Mouse (Mus musculus) liver, embryonic 15.5 days (tissue): Measurements from ENCODE around the gene Rars. TPM values are rescaled to one million over a fixed set of nuclear protein-coding genes. Genes with fewer than 3 reads are reported as not detected.

Experiments
- ATAC-seq: fragments of 200-750 bp; cut with Nextera tagmentation; 2 replicates; pipeline ENCODE4 v1.8.0; 2017; ENCODE audit warnings: moderate number of reproducible peaks, mild to moderate bottlenecking, moderate library complexity; ENCODE audit not compliant: insufficient read depth
- H3K27ac ChIP-seq: fragments of 300-500 bp; sonication (generic); replicated peaks from 2 replicates; pipeline ENCODE4 v1.5.1; 2015; ENCODE audit warnings: mild to moderate bottlenecking, inconsistent platforms
- H3K27me3 ChIP-seq: fragments of 300-500 bp; sonication (generic); 2 replicates; pipeline ENCODE4 v1.6.1; 2015; ENCODE audit warnings: mild to moderate bottlenecking, inconsistent platforms
- H3K36me3 ChIP-seq: fragments of 300-500 bp; sonication (generic); replicated peaks from 2 replicates; pipeline ENCODE4 v1.6.1; 2015; ENCODE audit warnings: moderate library complexity, mild to moderate bottlenecking, inconsistent platforms
- H3K4me1 ChIP-seq: fragments of 300-500 bp; sonication (generic); replicated peaks from 2 replicates; pipeline ENCODE4 v1.6.1; 2015; ENCODE audit warnings: inconsistent platforms
- H3K4me2 ChIP-seq: fragments of 300-500 bp; sonication (generic); 2 replicates; pipeline ENCODE4 v1.6.1; 2015; ENCODE audit warnings: moderate library complexity, mild to moderate bottlenecking, inconsistent platforms
- H3K4me3 ChIP-seq: fragments of 300-500 bp; sonication (generic); replicated peaks from 2 replicates; pipeline ENCODE4 v1.5.1; 2015; ENCODE audit warnings: mild to moderate bottlenecking, inconsistent platforms
- H3K9ac ChIP-seq: fragments of 300-500 bp; sonication (generic); 2 replicates; pipeline ENCODE4 v1.6.1; 2015; ENCODE audit warnings: moderate library complexity, mild to moderate bottlenecking, inconsistent platforms
- H3K9me3 ChIP-seq: fragments of 300-500 bp; sonication (generic); replicated peaks from 2 replicates; pipeline ENCODE4 v1.6.1; 2016; ENCODE audit warnings: inconsistent platforms
- WGBS: fragments of 180-500 bp; shearing (Covaris S2); methylation state at CpG from one replicate; pipeline ENCODE4 v1.1.7; 2015; ENCODE audit warnings: mixed read lengths; ENCODE audit not compliant: insufficient replicate concordance; 5-methylcytosine and 5-hydroxymethylcytosine counted together
- microRNA counts: library from miRNA; unstranded; fragments of <30 nt; microRNA quantifications from one replicate; lab custom pipeline; 2016
- microRNA-seq: library from miRNA; unstranded; fragments of <30 nt; microRNA quantifications from one replicate; pipeline ENCODE4, GENCODE M21; 2016
- polyA plus RNA-seq: library from polyadenylated mRNA; unstranded; fragments of >200 nt; fragmentation: Nextera tagmentation; extraction: Ambion mirVana; gene quantifications from 2 replicates; pipeline ENCODE4 v1.2.1, GENCODE M21; 2015

The Rars gene
- polyA plus RNA-seq, 1 experiment from 2014 or later, result 41.0 TPM

- H3K9me3 ChIP-seq, result no peaks in the 10 kb centered on the region
- H3K9ac ChIP-seq, result peak overlapping the region; percentile 84
Observed at GRCm38 (mm10) chr11:35769746-35770437, 64.4 kb downstream of the Rars start.

DNA sequence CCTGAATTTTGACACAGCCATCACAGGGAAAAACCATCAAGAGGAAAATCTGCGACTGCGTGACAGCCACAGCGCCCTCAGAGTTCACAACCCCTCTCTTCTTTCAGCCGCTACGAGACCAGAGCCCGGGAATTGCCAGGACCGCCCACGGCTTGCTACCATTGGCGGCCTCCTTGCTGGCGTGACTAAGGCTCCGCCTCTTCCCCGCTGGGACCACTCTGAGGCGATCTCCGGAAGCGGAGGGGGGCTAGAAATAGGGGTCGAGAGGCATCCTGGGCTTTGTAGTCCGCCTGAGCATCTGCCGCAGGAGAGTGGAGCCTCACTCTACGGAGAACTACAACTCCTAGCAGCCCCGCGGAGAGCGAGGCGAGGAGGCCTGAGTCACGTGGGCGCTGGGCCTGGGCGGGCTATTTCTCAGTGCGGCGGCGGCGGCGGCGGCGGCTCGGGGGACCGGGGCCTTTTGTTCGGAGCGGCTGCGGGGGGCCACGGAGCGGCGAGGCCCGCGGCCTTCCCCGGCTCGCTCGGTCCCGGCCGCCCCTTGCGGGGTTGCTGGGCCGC lies 65.0 kb downstream of the Rars start, which contains the start of gene Pank3:
Gene Pank3 (plus strand): TSS at position 297 of the 558 bp plus-strand sequence.
- Histone ChIP-seq H3K36me3 (no peaks in the 10 kb centered on the region; the same call in 1 of the 2 replicates), H3K9ac (peak within 1 kb of the TSS; percentile 84)
- WGBS, result under 1% methylated on average over 48 of the region's 50 CpGs

More at GRCm38 (mm10) chr11:35769746-35770437, 64.4 kb downstream of the Rars start:
- H3K4me3 ChIP-seq, result peak overlapping the region; percentile 84
- WGBS, result under 1% methylated on average over 41 of the region's 41 CpGs
- ATAC-seq, result peak; percentile 95
- no peaks in the 10 kb centered on the region for H3K27me3 ChIP-seq
- no peaks in the 10 kb centered on the region; the same call in 1 of the 2 replicates for H3K36me3 ChIP-seq
- H3K4me2 ChIP-seq, result peak overlapping the region; percentile 92
- peaks cover 34% of the 10 kb centered on the region for H3K4me1 ChIP-seq
- peak overlapping the region; percentile 86 for H3K27ac ChIP-seq

GRCm38 (mm10) chr11:35766845-35767244 lies 67.5 kb downstream of the Rars start:
- Histone ChIP-seq H3K4me3 (no peak overlapping the region), H3K4me2 (no peak overlapping the region), H3K9me3 (no peaks in the 10 kb centered on the region), H3K36me3 (no peaks in the 10 kb centered on the region), H3K27me3 (no peaks in the 10 kb centered on the region), H3K4me1 (peaks cover 34% of the 10 kb centered on the region), H3K9ac (no peak overlapping the region), H3K27ac (no peak overlapping the region)
- no peak for ATAC-seq
- 66% methylated on average over 5 of the region's 5 CpGs for WGBS

More for the DNA sequence above, 65.0 kb downstream of the Rars start, which contains the start of gene Pank3:
- ATAC-seq, result peak; percentile 98
- H3K4me3 ChIP-seq, result peak within 1 kb of the TSS; percentile 84
- peak within 1 kb of the TSS; percentile 92 for H3K4me2 ChIP-seq
- H3K9me3 ChIP-seq, result no peaks in the 10 kb centered on the region
- peaks cover 34% of the 10 kb centered on the region for H3K4me1 ChIP-seq
- H3K27ac ChIP-seq, result peak within 1 kb of the TSS; percentile 86
- no peaks in the 10 kb centered on the region for H3K27me3 ChIP-seq

DNA sequence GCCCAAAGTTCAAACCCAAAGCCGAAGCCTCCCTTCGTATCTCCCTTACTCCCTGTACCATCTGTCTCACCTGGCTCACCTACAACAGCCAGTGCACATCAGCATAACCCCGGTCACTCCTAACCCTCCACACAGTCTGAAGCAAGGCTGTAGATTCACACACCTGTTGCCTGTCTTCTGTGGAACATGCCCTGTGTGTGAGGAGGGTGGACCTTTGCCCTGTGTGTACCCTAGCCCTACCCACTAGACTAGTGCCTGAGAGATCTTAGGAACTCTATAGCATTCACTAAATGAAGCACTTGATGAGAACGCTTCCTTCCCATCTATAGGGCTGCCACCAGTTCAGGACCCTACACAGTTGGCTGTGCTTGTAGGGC lies 73.7 kb downstream of the Rars start:
- H3K27ac ChIP-seq, result no peak overlapping the region
- no peaks in the 10 kb centered on the region for H3K36me3 ChIP-seq
- H3K4me3 ChIP-seq, result no peak overlapping the region
- no peak overlapping the region for H3K9ac ChIP-seq
- H3K27me3 ChIP-seq, result no peaks in the 10 kb centered on the region; the same call in 1 of the 2 replicates
- WGBS, result 78% methylated on average over 4 of the region's 4 CpGs
- no peaks in the 10 kb centered on the region for H3K4me1 ChIP-seq
- H3K9me3 ChIP-seq, result no peaks in the 10 kb centered on the region
- no peak for ATAC-seq
- no peak overlapping the region for H3K4me2 ChIP-seq

DNA sequence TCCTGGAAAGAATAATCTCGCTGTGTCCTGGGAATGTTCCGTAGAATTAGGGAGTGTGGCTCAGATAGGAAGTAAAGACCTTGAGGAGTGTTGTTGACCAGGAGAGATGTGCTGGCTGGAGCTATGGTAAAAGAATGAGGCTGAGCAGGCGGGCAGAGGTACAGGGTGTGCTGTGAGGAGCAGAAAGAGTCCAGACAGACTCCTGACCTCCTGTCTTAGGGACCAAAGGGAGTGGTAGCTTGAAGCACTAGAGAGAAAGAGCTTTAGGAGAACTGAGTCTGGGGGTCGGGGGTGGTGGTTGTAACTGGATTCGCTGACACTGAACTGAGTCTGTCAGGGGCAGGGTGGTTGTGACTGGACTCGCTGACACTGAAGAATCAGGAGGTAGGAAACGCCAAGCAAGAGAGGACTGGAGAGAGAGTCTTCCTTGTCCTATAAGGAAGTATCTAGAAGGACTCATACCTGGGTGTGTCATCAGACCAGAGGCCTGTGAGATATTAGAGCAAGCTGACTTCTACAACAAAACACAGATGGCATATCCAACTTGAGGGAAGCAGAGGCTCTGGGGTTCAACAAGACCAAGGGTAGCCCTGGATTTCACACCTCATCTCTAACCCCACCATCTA lies 74.2 kb downstream of the Rars start:
- WGBS, result 58% methylated on average over 7 of the region's 7 CpGs
- ATAC-seq, result no peak

More for the DNA sequence above, 74.2 kb downstream of the Rars start:
- H3K9ac ChIP-seq, result no peak overlapping the region
- H3K4me2 ChIP-seq, result no peak overlapping the region
- no peaks in the 10 kb centered on the region for H3K36me3 ChIP-seq
- no peaks in the 10 kb centered on the region; the same call in 1 of the 2 replicates for H3K27me3 ChIP-seq
- H3K4me1 ChIP-seq, result no peaks in the 10 kb centered on the region
- no peak overlapping the region for H3K4me3 ChIP-seq
- H3K9me3 ChIP-seq, result no peaks in the 10 kb centered on the region
- no peak overlapping the region for H3K27ac ChIP-seq

MicroRNA genes within 50 kb of the gene (microRNA counts, 519-probe panel; counts per million panel counts)
- microRNA mmu-miR-103 (lab: Ali Mortazavi, UCI), result 4,263 counts per million, percentile 86 among the panel's probes with 10 or more counts

Small RNA genes within 50 kb of the gene (microRNA-seq; reads per million reads assigned to microRNA genes)
- 7.9 reads per million, percentile 24 among the genes with 10 or more reads in this experiment for gene Mir103-1

Other genes with a start within 250 kb of the Rars start
- gene Pank3, start 65.0 kb downstream of the Rars start, polyA plus RNA-seq, result 4.5 and 4.6 TPM in 2 replicates
- gene Fbll1, start 35.6 kb downstream of the Rars start, polyA plus RNA-seq, result not detected in 2 replicates
- 2.0 and 2.8 TPM in 2 replicates for gene Wwc1, start 146.0 kb upstream of the Rars start, polyA plus RNA-seq